Mouse (Mus musculus) adrenal gland, postnatal 4 days (tissue): ENCODE data around the gene Vmn2r37. TPM values are rescaled to one million over a fixed set of nuclear protein-coding genes. Genes with fewer than 3 reads are reported as not detected.
"Not testable (repeated sequence)": the region's sequence is repeated elsewhere in the genome, so short reads cannot be mapped to it uniquely, and the experiment has no call there.

ENCODE experiments used
- DNase-seq, 2 experiments: peaks; one replicate each; pipeline ENCODE4 v3.0.0; 2021 to 2022; ENCODE audit warnings: low spot score in 2 of 2, mixed read lengths in 2 of 2
- long read RNA-seq, 2 experiments: library from polyadenylated mRNA; stranded (forward); transcript quantifications; one replicate each; pipeline ENCODE4 v2.0.0; 2021
- total RNA-seq, 2 experiments: library from RNA; stranded (reverse); gene quantifications; 2 replicates each; pipeline ENCODE4 v1.2.3; 2021

The Vmn2r37 gene
- not detected for total RNA-seq
- long read RNA-seq, experiment 1: 0 reads
- long read RNA-seq, experiment 2: 0 reads

DNA sequence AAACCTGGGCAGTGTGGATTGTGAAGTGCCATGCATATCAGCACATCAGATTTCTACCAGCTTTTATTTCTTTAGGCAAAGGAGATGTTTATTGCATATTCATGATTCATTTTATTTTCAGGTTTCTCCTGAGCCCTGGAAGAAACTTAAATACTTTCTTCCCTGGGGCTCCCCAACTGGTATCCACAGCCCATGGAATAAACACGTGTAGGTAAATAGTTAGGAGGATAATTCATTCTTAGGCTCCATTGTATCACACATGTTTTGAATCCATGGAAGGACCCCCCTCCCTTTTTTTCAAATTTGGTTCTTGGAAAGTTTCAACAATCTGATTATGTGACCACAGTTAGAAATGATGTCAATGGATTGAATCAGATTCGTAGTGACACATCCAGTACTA, at the start of gene Vmn2r37:
Gene Vmn2r37, minus strand, starts transcription at position 101 of the 400 bp plus-strand sequence.
- DNase-seq: not testable (repeated sequence)

Other genes starting within 250 kb of the Vmn2r37 start
- gene Vmn2r39, start 192.9 kb downstream of the Vmn2r37 start, total RNA-seq: not detected
- gene Vmn2r38, start 125.8 kb downstream of the Vmn2r37 start, total RNA-seq: not detected